Mouse (Mus musculus): ENCODE results near the gene Surf4. TPM values are rescaled to one million over a fixed set of nuclear protein-coding genes. Genes with fewer than 3 reads are reported as not detected.

Gene Surf4
- polyA plus RNA-seq, 1 experiment from 2014 or later = 162 TPM

- 77% methylated on average over 3 of the region's 3 CpGs for WGBS
- Histone ChIP-seq H3K9ac (replicated peaks; ENCODE audit: low read length) (no peak overlapping the region), H3K4me1 (ENCODE audit: control insufficient read depth, insufficient read depth, low read length) (no peaks in the 10 kb centered on the region), H3K9me3 (replicated peaks; ENCODE audit: control insufficient read depth, low read length) (no peaks in the 10 kb centered on the region), H3K36me3 (replicated peaks; ENCODE audit: control insufficient read depth, insufficient read depth, low read depth, low read length) (no peaks in the 10 kb centered on the region), H3K4me3 (ENCODE audit: low read depth, low read length) (no peak overlapping the region), H3K27ac (replicated peaks; ENCODE audit: low read depth, low read length) (no peak overlapping the region), H3K4me2 (ENCODE audit: low read depth, low read length) (no peak overlapping the region), H3K27me3 (ENCODE audit: control insufficient read depth, insufficient read depth, low read length) (no peaks in the 10 kb centered on the region)
- no peak for ATAC-seq (replicated peaks; ENCODE audit: insufficient number of reproducible peaks, low FRiP score, low TSS enrichment, low read depth)
- no peak for DNase-seq (ENCODE audit: low spot score)
Measured at GRCm38 (mm10) chr2:26943253-26943652, 9.5 kb upstream of the Surf4 start.

GRCm38 (mm10) chr2:26941539-26941938 lies 7.8 kb upstream of the Surf4 start:
- ATAC-seq (replicated peaks; ENCODE audit: insufficient number of reproducible peaks, low FRiP score, low TSS enrichment, low read depth) = no peak
- WGBS = 37% methylated on average over 5 of the region's 5 CpGs
- no peaks in the 10 kb centered on the region for H3K4me1 ChIP-seq (ENCODE audit: control insufficient read depth, insufficient read depth, low read length)

DNA sequence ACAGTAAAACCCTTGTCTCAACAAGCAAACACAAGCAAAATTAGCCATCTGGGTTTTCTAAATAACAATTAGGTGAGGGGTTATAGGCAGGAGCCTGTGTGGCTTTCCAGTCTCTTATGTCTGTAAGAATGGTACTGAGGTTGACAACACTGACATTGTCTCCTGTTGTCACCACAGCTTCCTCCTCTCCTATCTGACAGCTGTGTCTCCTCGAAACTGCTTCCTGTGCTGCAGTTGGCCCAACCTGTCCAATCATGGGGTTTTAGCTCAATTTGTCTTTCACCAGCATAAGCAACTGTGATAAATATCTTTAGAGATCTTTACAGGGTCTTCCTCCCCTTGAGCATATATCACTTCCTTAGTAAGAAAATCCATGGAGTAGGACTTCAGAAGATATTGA lies 2.7 kb upstream of the Surf4 start:
- Histone ChIP-seq H3K4me1 (ENCODE audit: control insufficient read depth, insufficient read depth, low read length) (no peaks in the 10 kb centered on the region; the same call in 1 of the 2 replicates), H3K36me3 (replicated peaks; ENCODE audit: control insufficient read depth, insufficient read depth, low read depth, low read length) (no peaks in the 10 kb centered on the region), H3K9ac (replicated peaks; ENCODE audit: low read length) (no peak overlapping the region), H3K27ac (replicated peaks; ENCODE audit: low read depth, low read length) (no peak overlapping the region), H3K4me2 (ENCODE audit: low read depth, low read length) (no peak overlapping the region), H3K4me3 (ENCODE audit: low read depth, low read length) (no peak overlapping the region), H3K9me3 (replicated peaks; ENCODE audit: control insufficient read depth, low read length) (no peaks in the 10 kb centered on the region), H3K27me3 (ENCODE audit: control insufficient read depth, insufficient read depth, low read length) (no peaks in the 10 kb centered on the region)
- 73% methylated on average over 1 of the region's 1 CpGs for WGBS
- DNase-seq (ENCODE audit: low spot score) = no peak
- no peak for ATAC-seq (replicated peaks; ENCODE audit: insufficient number of reproducible peaks, low FRiP score, low TSS enrichment, low read depth)

More at GRCm38 (mm10) chr2:26941539-26941938, 7.8 kb upstream of the Surf4 start:
- Histone ChIP-seq H3K36me3 (replicated peaks; ENCODE audit: control insufficient read depth, insufficient read depth, low read depth, low read length) (no peaks in the 10 kb centered on the region), H3K4me3 (ENCODE audit: low read depth, low read length) (no peak overlapping the region), H3K27me3 (ENCODE audit: control insufficient read depth, insufficient read depth, low read length) (no peaks in the 10 kb centered on the region), H3K27ac (replicated peaks; ENCODE audit: low read depth, low read length) (no peak overlapping the region), H3K9ac (replicated peaks; ENCODE audit: low read length) (no peak overlapping the region), H3K9me3 (replicated peaks; ENCODE audit: control insufficient read depth, low read length) (no peaks in the 10 kb centered on the region), H3K4me2 (ENCODE audit: low read depth, low read length) (no peak overlapping the region)
- DNase-seq (ENCODE audit: low spot score) = no peak

GRCm38 (mm10) chr2:26935286-26935685 lies 1.6 kb upstream of the Surf4 start:
- no peaks in the 10 kb centered on the region for H3K9me3 ChIP-seq (replicated peaks; ENCODE audit: control insufficient read depth, low read length)
- no peak overlapping the region for H3K4me2 ChIP-seq (ENCODE audit: low read depth, low read length)
- H3K9ac ChIP-seq (replicated peaks; ENCODE audit: low read length) = no peak overlapping the region
- no peak overlapping the region for H3K27ac ChIP-seq (replicated peaks; ENCODE audit: low read depth, low read length)
- 91% methylated on average over 2 of the region's 2 CpGs for WGBS
- H3K4me1 ChIP-seq (ENCODE audit: control insufficient read depth, insufficient read depth, low read length) = no peaks in the 10 kb centered on the region; the same call in 1 of the 2 replicates
- ATAC-seq (replicated peaks; ENCODE audit: insufficient number of reproducible peaks, low FRiP score, low TSS enrichment, low read depth) (no peak), DNase-seq (ENCODE audit: low spot score) (no peak)
- H3K36me3 ChIP-seq (replicated peaks; ENCODE audit: control insufficient read depth, insufficient read depth, low read depth, low read length) = no peaks in the 10 kb centered on the region; the same call in 1 of the 2 replicates
- no peaks in the 10 kb centered on the region for H3K27me3 ChIP-seq (ENCODE audit: control insufficient read depth, insufficient read depth, low read length)
- H3K4me3 ChIP-seq (ENCODE audit: low read depth, low read length) = no peak overlapping the region

- Histone ChIP-seq H3K27me3 (ENCODE audit: control insufficient read depth, insufficient read depth, low read length) (no peaks in the 10 kb centered on the region), H3K27ac (replicated peaks; ENCODE audit: low read depth, low read length) (peak overlapping the region; percentile 54), H3K4me1 (ENCODE audit: control insufficient read depth, insufficient read depth, low read length) (no peaks in the 10 kb centered on the region; the same call in 1 of the 2 replicates), H3K9ac (replicated peaks; ENCODE audit: low read length) (peak overlapping the region; percentile 99), H3K36me3 (replicated peaks; ENCODE audit: control insufficient read depth, insufficient read depth, low read depth, low read length) (no peaks in the 10 kb centered on the region; the same call in 1 of the 2 replicates), H3K4me2 (ENCODE audit: low read depth, low read length) (peak overlapping the region; percentile 72), H3K4me3 (ENCODE audit: low read depth, low read length) (peak overlapping the region; percentile 76), H3K9me3 (replicated peaks; ENCODE audit: control insufficient read depth, low read length) (no peaks in the 10 kb centered on the region)
- ATAC-seq (replicated peaks; ENCODE audit: insufficient number of reproducible peaks, low FRiP score, low TSS enrichment, low read depth) = no peak; the same call in 1 of the 2 replicates
- WGBS = 3% methylated on average over 32 of the region's 49 CpGs
- DNase-seq (ENCODE audit: low spot score) = peak; percentile 12
Measured at GRCm38 (mm10) chr2:26932473-26933303, 1.0 kb downstream of the Surf4 start.

GRCm38 (mm10) chr2:26930390-26930789 lies 3.3 kb downstream of the Surf4 start:
- Histone ChIP-seq H3K4me2 (ENCODE audit: low read depth, low read length) (no peak overlapping the region), H3K4me1 (ENCODE audit: control insufficient read depth, insufficient read depth, low read length) (no peaks in the 10 kb centered on the region; the same call in 1 of the 2 replicates), H3K27ac (replicated peaks; ENCODE audit: low read depth, low read length) (no peak overlapping the region), H3K27me3 (ENCODE audit: control insufficient read depth, insufficient read depth, low read length) (no peaks in the 10 kb centered on the region), H3K4me3 (ENCODE audit: low read depth, low read length) (no peak overlapping the region), H3K9ac (replicated peaks; ENCODE audit: low read length) (no peak overlapping the region), H3K9me3 (replicated peaks; ENCODE audit: control insufficient read depth, low read length) (no peaks in the 10 kb centered on the region), H3K36me3 (replicated peaks; ENCODE audit: control insufficient read depth, insufficient read depth, low read depth, low read length) (peaks cover 3% of the 10 kb centered on the region; the same call in 1 of the 2 replicates)
- ATAC-seq (replicated peaks; ENCODE audit: insufficient number of reproducible peaks, low FRiP score, low TSS enrichment, low read depth) (no peak), DNase-seq (ENCODE audit: low spot score) (peak; percentile 71)
- 62% methylated on average over 1 of the region's 1 CpGs for WGBS

- H3K4me2 ChIP-seq (ENCODE audit: low read depth, low read length) = no peak overlapping the region
- DNase-seq (ENCODE audit: low spot score) = no peak
- H3K9me3 ChIP-seq (replicated peaks; ENCODE audit: control insufficient read depth, low read length) = no peaks in the 10 kb centered on the region
- H3K27me3 ChIP-seq (ENCODE audit: control insufficient read depth, insufficient read depth, low read length) = no peaks in the 10 kb centered on the region
- no peak overlapping the region for H3K4me3 ChIP-seq (ENCODE audit: low read depth, low read length)
- no peaks in the 10 kb centered on the region for H3K4me1 ChIP-seq (ENCODE audit: control insufficient read depth, insufficient read depth, low read length)
- no peak overlapping the region for H3K9ac ChIP-seq (replicated peaks; ENCODE audit: low read length)
- no peak overlapping the region for H3K27ac ChIP-seq (replicated peaks; ENCODE audit: low read depth, low read length)
- peaks cover 11% of the 10 kb centered on the region for H3K36me3 ChIP-seq (replicated peaks; ENCODE audit: control insufficient read depth, insufficient read depth, low read depth, low read length)
- 89% methylated on average over 6 of the region's 6 CpGs for whole genome bisulfite sequencing
- no peak for ATAC-seq (replicated peaks; ENCODE audit: insufficient number of reproducible peaks, low FRiP score, low TSS enrichment, low read depth)
Measured at GRCm38 (mm10) chr2:26927745-26928476, 5.8 kb downstream of the Surf4 start.

DNA sequence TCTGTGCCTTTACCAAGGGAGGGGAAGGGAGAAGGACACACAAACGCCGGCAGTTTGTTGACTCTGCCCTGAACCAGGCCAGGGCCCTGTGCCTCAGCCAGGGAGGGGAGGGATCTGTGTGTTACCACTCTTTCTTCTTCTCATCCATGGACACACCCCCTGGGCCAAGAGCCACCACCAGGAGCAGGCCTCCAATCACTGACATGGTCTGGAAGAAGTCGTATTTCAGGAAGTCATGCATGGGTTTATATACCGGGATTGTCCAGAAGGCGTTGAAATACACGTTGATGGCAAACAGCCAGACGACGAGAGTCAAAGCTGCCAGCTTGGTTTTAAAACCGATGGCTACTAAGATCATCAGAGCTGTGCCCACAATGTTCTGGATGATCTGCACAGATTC lies 11.9 kb downstream of the Surf4 start:
- DNase-seq (ENCODE audit: low spot score) (no peak), ATAC-seq (replicated peaks; ENCODE audit: insufficient number of reproducible peaks, low FRiP score, low TSS enrichment, low read depth) (no peak)
- Histone ChIP-seq H3K36me3 (replicated peaks; ENCODE audit: control insufficient read depth, insufficient read depth, low read depth, low read length) (peaks cover 21% of the 10 kb centered on the region), H3K4me1 (ENCODE audit: control insufficient read depth, insufficient read depth, low read length) (0 out of 2 replicates have a peak, but pooled peaks cover 2% of the 10 kb centered on the region), H3K4me3 (ENCODE audit: low read depth, low read length) (no peak overlapping the region), H3K27ac (replicated peaks; ENCODE audit: low read depth, low read length) (no peak overlapping the region), H3K9me3 (replicated peaks; ENCODE audit: control insufficient read depth, low read length) (no peaks in the 10 kb centered on the region), H3K9ac (replicated peaks; ENCODE audit: low read length) (no peak overlapping the region), H3K4me2 (ENCODE audit: low read depth, low read length) (no peak overlapping the region), H3K27me3 (ENCODE audit: control insufficient read depth, insufficient read depth, low read length) (no peaks in the 10 kb centered on the region)
- WGBS = 83% methylated on average over 9 of the region's 9 CpGs

Data from embryonic facial prominence, embryonic 11.5 days (tissue).